Mouse (Mus musculus) kidney, embryonic 15.5 days (tissue): ENCODE measurements at regions not wholly inside any gene's neighbourhood (a gene's known extent, or its start where the extent isn't known, plus 50 kb on each side); places are given as distances from the start of the nearest gene placed in this dataset.

Experiments
- ATAC-seq: fragments of 200-750 bp; cut with Nextera tagmentation; replicated peaks from 2 replicates; pipeline ENCODE4 v1.8.0; 2017; ENCODE audit warnings: moderate TSS enrichment; ENCODE audit not compliant: low FRiP score
- H3K27ac ChIP-seq: fragments of 300-500 bp; sonication (generic); 2 replicates; pipeline ENCODE4 v1.5.1; 2015; ENCODE audit warnings: mild to moderate bottlenecking, inconsistent platforms
- H3K27me3 ChIP-seq: fragments of 300-500 bp; sonication (generic); 2 replicates; pipeline ENCODE4 v1.6.1; 2015; ENCODE audit warnings: inconsistent platforms
- H3K36me3 ChIP-seq: fragments of 300-500 bp; sonication (generic); 2 replicates; pipeline ENCODE4 v1.6.1; 2015; ENCODE audit warnings: inconsistent platforms
- H3K4me1 ChIP-seq: fragments of 300-500 bp; sonication (generic); 2 replicates; pipeline ENCODE4 v1.6.1; 2015; ENCODE audit warnings: inconsistent platforms
- H3K4me2 ChIP-seq: fragments of 300-500 bp; sonication (generic); 2 replicates; pipeline ENCODE4 v1.6.1; 2015; ENCODE audit warnings: moderate library complexity, mild to moderate bottlenecking, inconsistent platforms
- H3K4me3 ChIP-seq: fragments of 300-500 bp; sonication (generic); replicated peaks from 2 replicates; pipeline ENCODE4 v1.5.1; 2015; ENCODE audit warnings: mild to moderate bottlenecking, inconsistent platforms
- H3K9ac ChIP-seq: fragments of 300-500 bp; sonication (generic); 2 replicates; pipeline ENCODE4 v1.6.1; 2015; ENCODE audit warnings: mild to moderate bottlenecking, inconsistent platforms
- H3K9me3 ChIP-seq: fragments of 300-500 bp; sonication (generic); replicated peaks from 2 replicates; pipeline ENCODE4 v1.6.1; 2016; ENCODE audit warnings: inconsistent platforms
- WGBS: fragments of 180-500 bp; shearing (Covaris S2); methylation state at CpG from one replicate; pipeline ENCODE4 v1.1.7; 2015; ENCODE audit warnings: mixed read lengths; 5-methylcytosine and 5-hydroxymethylcytosine counted together

GRCm38 (mm10) chr2:50520169-50520568 lies 223.6 kb upstream of the Mmadhc start:
- WGBS = 34% methylated on average over 8 of the region's 8 CpGs
- Histone ChIP-seq H3K4me3 (no peak overlapping the region), H3K27ac (no peak overlapping the region), H3K9ac (no peak overlapping the region), H3K27me3 (no peaks in the 10 kb centered on the region), H3K4me2 (no peak overlapping the region), H3K4me1 (no peaks in the 10 kb centered on the region), H3K9me3 (no peaks in the 10 kb centered on the region), H3K36me3 (no peaks in the 10 kb centered on the region)
- no peak for ATAC-seq

- H3K9ac ChIP-seq = no peak overlapping the region
- H3K27ac ChIP-seq = no peak overlapping the region
- no peaks in the 10 kb centered on the region for H3K36me3 ChIP-seq
- H3K4me1 ChIP-seq = no peaks in the 10 kb centered on the region
- no peaks in the 10 kb centered on the region for H3K9me3 ChIP-seq
- no peak for ATAC-seq
- no peak overlapping the region for H3K4me2 ChIP-seq
- no peaks in the 10 kb centered on the region for H3K27me3 ChIP-seq
- WGBS = 35% methylated on average over 1 of the region's 1 CpGs
- H3K4me3 ChIP-seq = no peak overlapping the region
These were observed 222.5 kb upstream of the Mmadhc start for GRCm38 (mm10) chr2:50519129-50519504.

GRCm38 (mm10) chr2:50518371-50519128 lies 221.9 kb upstream of the Mmadhc start:
- no peak; the same call in 1 of the 2 replicates for ATAC-seq
- Histone ChIP-seq H3K4me2 (no peak overlapping the region), H3K27me3 (no peaks in the 10 kb centered on the region), H3K9me3 (no peaks in the 10 kb centered on the region), H3K27ac (no peak overlapping the region), H3K4me1 (no peaks in the 10 kb centered on the region), H3K36me3 (no peaks in the 10 kb centered on the region), H3K4me3 (no peak overlapping the region), H3K9ac (no peak overlapping the region)
- 41% methylated on average over 10 of the region's 10 CpGs for WGBS

GRCm38 (mm10) chr2:50513276-50513675 lies 216.7 kb upstream of the Mmadhc start:
- H3K27ac ChIP-seq = no peak overlapping the region
- ATAC-seq = no peak
- H3K4me3 ChIP-seq = no peak overlapping the region
- 96% methylated on average over 4 of the region's 4 CpGs for WGBS
- no peaks in the 10 kb centered on the region for H3K36me3 ChIP-seq
- no peaks in the 10 kb centered on the region for H3K27me3 ChIP-seq
- no peak overlapping the region for H3K9ac ChIP-seq
- H3K4me1 ChIP-seq = no peaks in the 10 kb centered on the region
- no peak overlapping the region for H3K4me2 ChIP-seq
- no peaks in the 10 kb centered on the region for H3K9me3 ChIP-seq

GRCm38 (mm10) chr2:50498713-50499112 lies 202.1 kb upstream of the Mmadhc start:
- WGBS = 89% methylated on average over 8 of the region's 8 CpGs
- Histone ChIP-seq H3K4me2 (no peak overlapping the region), H3K4me3 (no peak overlapping the region), H3K9me3 (no peaks in the 10 kb centered on the region), H3K27me3 (no peaks in the 10 kb centered on the region), H3K4me1 (0 out of 2 replicates have a peak, but pooled peaks cover 5% of the 10 kb centered on the region), H3K27ac (no peak overlapping the region), H3K9ac (no peak overlapping the region), H3K36me3 (no peaks in the 10 kb centered on the region)
- no peak for ATAC-seq

GRCm38 (mm10) chr2:50496057-50496433 lies 199.4 kb upstream of the Mmadhc start:
- H3K9ac ChIP-seq = no peak overlapping the region
- H3K9me3 ChIP-seq = no peaks in the 10 kb centered on the region
- no peaks in the 10 kb centered on the region for H3K27me3 ChIP-seq
- H3K4me2 ChIP-seq = no peak overlapping the region
- no peaks in the 10 kb centered on the region for H3K36me3 ChIP-seq
- H3K27ac ChIP-seq = peak overlapping the region; percentile 37; the same call in 1 of the 2 replicates
- WGBS = 60% methylated on average over 3 of the region's 3 CpGs
- no peak overlapping the region for H3K4me3 ChIP-seq
- ATAC-seq = no peak
- 0 out of 2 replicates have a peak, but pooled peaks cover 5% of the 10 kb centered on the region for H3K4me1 ChIP-seq

- Histone ChIP-seq H3K4me1 (0 out of 2 replicates have a peak, but pooled peaks cover 5% of the 10 kb centered on the region), H3K27ac (peak overlapping the region; percentile 45; the same call in 1 of the 2 replicates), H3K9me3 (no peaks in the 10 kb centered on the region), H3K4me3 (no peak overlapping the region), H3K4me2 (no peak overlapping the region), H3K27me3 (no peaks in the 10 kb centered on the region), H3K36me3 (no peaks in the 10 kb centered on the region), H3K9ac (no peak overlapping the region)
- 46% methylated on average over 5 of the region's 5 CpGs for WGBS
- ATAC-seq = 0 out of 2 replicates have a peak, but pooled peaks have one; percentile 25
These were observed 198.8 kb upstream of the Mmadhc start for GRCm38 (mm10) chr2:50495141-50496056.

- no peak overlapping the region for H3K9ac ChIP-seq
- 81% methylated on average over 4 of the region's 4 CpGs for WGBS
- no peak overlapping the region for H3K4me2 ChIP-seq
- H3K4me3 ChIP-seq = no peak overlapping the region
- ATAC-seq = no peak
- 0 out of 2 replicates have a peak, but pooled peaks cover 5% of the 10 kb centered on the region for H3K4me1 ChIP-seq
- H3K9me3 ChIP-seq = no peaks in the 10 kb centered on the region
- H3K27me3 ChIP-seq = no peaks in the 10 kb centered on the region
- H3K27ac ChIP-seq = no peak overlapping the region
- no peaks in the 10 kb centered on the region for H3K36me3 ChIP-seq
These were observed 197.2 kb upstream of the Mmadhc start for GRCm38 (mm10) chr2:50493597-50494335.

GRCm38 (mm10) chr2:50463799-50464198 lies 167.2 kb upstream of the Mmadhc start:
- no peaks in the 10 kb centered on the region for H3K9me3 ChIP-seq
- 60% methylated on average over 4 of the region's 4 CpGs for WGBS
- H3K27ac ChIP-seq = no peak overlapping the region
- no peak for ATAC-seq
- no peak overlapping the region for H3K4me2 ChIP-seq
- no peak overlapping the region for H3K9ac ChIP-seq
- no peaks in the 10 kb centered on the region for H3K27me3 ChIP-seq
- H3K4me3 ChIP-seq = no peak overlapping the region
- H3K36me3 ChIP-seq = no peaks in the 10 kb centered on the region
- H3K4me1 ChIP-seq = no peaks in the 10 kb centered on the region

GRCm38 (mm10) chr2:50462378-50462777 lies 165.8 kb upstream of the Mmadhc start:
- ATAC-seq = no peak
- Histone ChIP-seq H3K4me1 (no peaks in the 10 kb centered on the region), H3K36me3 (no peaks in the 10 kb centered on the region), H3K4me3 (no peak overlapping the region), H3K27ac (no peak overlapping the region), H3K9me3 (no peaks in the 10 kb centered on the region), H3K9ac (no peak overlapping the region), H3K27me3 (no peaks in the 10 kb centered on the region), H3K4me2 (no peak overlapping the region)
- 89% methylated on average over 1 of the region's 1 CpGs for WGBS

- Histone ChIP-seq H3K9me3 (no peaks in the 10 kb centered on the region), H3K4me1 (no peaks in the 10 kb centered on the region), H3K9ac (no peak overlapping the region), H3K27ac (peak overlapping the region; percentile 56), H3K27me3 (no peaks in the 10 kb centered on the region), H3K4me2 (no peak overlapping the region), H3K4me3 (no peak overlapping the region), H3K36me3 (no peaks in the 10 kb centered on the region)
- peak; percentile 56; the same call in 1 of the 2 replicates for ATAC-seq
- WGBS = 41% methylated on average over 1 of the region's 1 CpGs
These were observed 160.1 kb upstream of the Mmadhc start for GRCm38 (mm10) chr2:50456654-50457053.

GRCm38 (mm10) chr2:50448117-50448516 lies 151.5 kb upstream of the Mmadhc start:
- H3K4me2 ChIP-seq = no peak overlapping the region
- no peak for ATAC-seq
- no peak overlapping the region for H3K4me3 ChIP-seq
- H3K27ac ChIP-seq = no peak overlapping the region
- H3K4me1 ChIP-seq = no peaks in the 10 kb centered on the region
- no peaks in the 10 kb centered on the region for H3K9me3 ChIP-seq
- no peaks in the 10 kb centered on the region for H3K36me3 ChIP-seq
- no peaks in the 10 kb centered on the region for H3K27me3 ChIP-seq
- no peak overlapping the region for H3K9ac ChIP-seq
